Mouse (Mus musculus) bone marrow macrophage, adult 2 months (primary cell): ENCODE data around the gene Lrrc52. TPM values are rescaled to one million over a fixed set of nuclear protein-coding genes. Genes with fewer than 3 reads are reported as not detected.

Experiments
- H3K27ac ChIP-seq: 2 replicates; pipeline ENCODE4 v1.5.1; 2012; ENCODE audit warnings: low read depth, low read length; ENCODE audit not compliant: insufficient read depth
- H3K4me1 ChIP-seq: 2 replicates; pipeline ENCODE4 v1.6.1; 2012; ENCODE audit warnings: low read length; ENCODE audit not compliant: control insufficient read depth, insufficient read depth
- H3K4me3 ChIP-seq: 2 replicates; pipeline ENCODE4 v1.5.1; 2012; ENCODE audit warnings: mild to moderate bottlenecking, low read length, moderate library complexity; ENCODE audit not compliant: insufficient read depth
- CTCF ChIP-seq: IDR thresholded peaks from 2 replicates; pipeline ENCODE4 v1.5.1; 2012; ENCODE audit warnings: low read depth, mild to moderate bottlenecking, low read length, moderate library complexity
- POLR2A ChIP-seq: IDR thresholded peaks from 2 replicates; pipeline ENCODE4 v1.6.1; 2012; ENCODE audit warnings: mild to moderate bottlenecking, low read depth, low read length, borderline replicate concordance
- polyA plus RNA-seq: library from polyadenylated mRNA; stranded (reverse); fragments of >200 nt; gene quantifications from 2 replicates; pipeline ENCODE4 v1.2.4, GENCODE M21; 2012; ENCODE audit not compliant: missing spikeins, insufficient read depth, insufficient read length

Lrrc52 gene
- not detected in 2 replicates for polyA plus RNA-seq

DNA sequence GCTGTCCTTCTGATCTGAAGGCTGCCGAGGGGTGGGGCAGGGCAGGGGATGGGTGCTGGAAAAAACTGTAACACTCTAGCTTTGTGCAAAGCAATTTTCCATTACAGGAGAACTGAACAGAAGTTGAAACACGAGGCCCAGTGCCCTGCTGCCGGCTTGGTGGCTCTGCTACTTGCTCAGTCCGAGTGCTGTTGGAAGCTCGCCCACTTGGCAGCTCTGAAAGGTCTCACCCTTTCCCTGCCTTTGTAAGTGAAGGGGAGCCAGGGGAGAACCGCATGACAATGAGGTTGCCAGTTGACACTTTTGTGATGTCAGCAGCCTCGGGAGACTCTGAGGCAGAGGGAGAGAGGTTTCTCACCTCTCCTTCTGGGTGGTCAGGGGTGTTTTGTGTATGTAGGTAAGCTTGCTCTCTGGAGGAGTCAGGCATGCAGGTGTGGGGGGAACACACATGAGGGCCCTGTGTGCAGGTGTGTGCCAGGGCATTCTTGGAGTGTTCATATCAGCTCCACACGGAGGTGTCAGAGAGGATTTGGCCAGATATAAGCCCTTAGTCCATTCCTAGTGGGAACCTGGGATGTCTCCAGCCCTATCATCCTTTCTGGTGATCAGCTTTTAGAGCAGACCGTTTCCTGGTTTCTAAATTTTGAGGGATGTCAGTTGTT lies at the start of gene Lrrc52:
Gene Lrrc52 (minus strand): TSS at position 16 of the 662 bp plus-strand sequence.
- TF ChIP-seq POLR2A (no peak), CTCF (no peak)
- Histone ChIP-seq H3K4me3 (no peak within 1 kb of the TSS), H3K27ac (no peak within 1 kb of the TSS), H3K4me1 (no peaks in the 10 kb centered on the region)

DNA sequence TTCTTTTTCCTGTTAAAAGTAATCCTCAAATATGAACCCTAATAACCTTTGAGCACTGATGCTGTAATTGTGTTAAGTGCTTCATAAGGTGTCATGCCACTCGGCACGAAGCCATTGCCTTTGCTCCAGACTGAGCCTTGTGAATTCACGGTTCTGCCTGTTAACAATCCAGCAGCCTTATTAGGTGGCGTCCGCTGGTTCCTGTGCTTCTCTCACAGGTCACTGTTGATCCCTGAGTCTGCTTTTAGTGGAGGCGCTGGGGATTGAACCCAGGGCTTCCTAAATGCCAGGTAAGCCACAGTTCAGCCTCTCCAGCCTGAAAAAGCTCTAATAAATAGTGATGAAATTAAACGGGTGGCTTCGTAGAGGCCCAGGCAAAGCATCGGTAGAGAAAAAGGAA lies 45.0 kb upstream of the Lrrc52 start:
- Histone ChIP-seq H3K4me3 (no peak overlapping the region), H3K27ac (no peak overlapping the region), H3K4me1 (no peaks in the 10 kb centered on the region)
- no peak for TF ChIP-seq CTCF
- TF ChIP-seq POLR2A: no peak

- no peak overlapping the region for H3K4me3 ChIP-seq
- no peak overlapping the region for H3K27ac ChIP-seq
- TF ChIP-seq POLR2A: no peak
- TF ChIP-seq CTCF: no peak
- H3K4me1 ChIP-seq: no peaks in the 10 kb centered on the region
These were observed 39.5 kb upstream of the Lrrc52 start for GRCm38 (mm10) chr1:167506048-167506447.

- no peak overlapping the region for H3K4me3 ChIP-seq
- TF ChIP-seq CTCF (no peak), POLR2A (no peak)
- no peaks in the 10 kb centered on the region for H3K4me1 ChIP-seq
These were observed 38.8 kb upstream of the Lrrc52 start for GRCm38 (mm10) chr1:167505427-167505826.

DNA sequence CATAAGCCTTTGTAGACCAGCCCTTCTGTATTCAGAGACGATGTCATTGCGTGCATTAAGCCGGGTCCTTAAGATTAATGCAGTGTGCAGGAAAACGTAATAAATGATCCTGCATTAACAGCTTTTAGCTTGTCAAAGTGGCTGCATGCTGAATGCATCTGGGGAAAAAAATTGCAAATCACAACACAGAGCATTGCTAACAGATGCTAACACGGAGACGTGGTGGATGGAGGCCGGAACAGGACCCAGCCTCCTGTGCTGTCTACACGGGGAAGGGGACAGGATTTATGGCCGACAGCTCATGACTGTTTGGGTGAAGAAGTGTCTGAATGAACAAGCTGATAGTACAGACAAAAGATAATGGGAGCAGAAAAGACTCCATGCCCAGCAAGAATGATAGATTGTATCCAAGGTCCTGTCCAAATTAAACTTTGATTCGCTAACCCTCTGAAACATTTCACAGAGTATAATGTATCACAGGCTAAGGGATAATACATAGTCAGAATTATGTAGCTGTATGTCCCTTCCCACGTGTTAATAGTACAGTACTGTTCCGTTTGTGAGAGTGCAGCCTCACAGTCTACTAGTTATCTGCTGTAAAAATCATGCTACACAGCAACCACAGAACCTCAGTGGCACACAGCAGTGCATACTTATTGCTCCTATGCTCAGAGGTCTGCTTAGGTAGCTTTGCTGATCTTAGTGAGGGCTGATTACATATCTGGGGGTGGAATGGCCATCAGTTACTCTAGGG lies 32.7 kb upstream of the Lrrc52 start:
- H3K4me3 ChIP-seq: no peak overlapping the region
- no peak overlapping the region for H3K27ac ChIP-seq
- H3K4me1 ChIP-seq: no peaks in the 10 kb centered on the region
- TF ChIP-seq POLR2A: no peak
- no peak for TF ChIP-seq CTCF

More at GRCm38 (mm10) chr1:167505427-167505826, 38.8 kb upstream of the Lrrc52 start:
- H3K27ac ChIP-seq: no peak overlapping the region

DNA sequence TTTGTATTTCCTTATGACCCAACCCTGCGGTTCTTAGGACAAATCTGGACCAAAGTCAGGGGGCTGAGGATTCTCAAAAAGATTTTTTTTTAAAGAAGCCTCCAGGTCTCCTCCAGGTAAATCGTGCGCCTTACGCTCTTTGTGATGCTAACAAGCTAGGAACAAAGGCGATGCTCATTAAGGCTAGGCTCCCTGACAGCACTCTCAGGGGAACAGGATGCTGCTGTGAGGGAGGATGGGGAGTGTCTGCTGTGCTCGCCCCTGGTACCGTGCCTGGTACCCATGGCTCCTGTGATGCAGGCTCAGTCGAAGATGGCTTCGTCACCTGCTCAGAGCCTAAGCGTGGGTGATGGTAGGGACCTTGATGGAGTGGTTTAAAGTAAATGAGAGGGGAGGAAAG lies 31.4 kb upstream of the Lrrc52 start:
- no peak for TF ChIP-seq CTCF
- TF ChIP-seq POLR2A: no peak
- no peaks in the 10 kb centered on the region for H3K4me1 ChIP-seq
- no peak overlapping the region for H3K27ac ChIP-seq
- no peak overlapping the region for H3K4me3 ChIP-seq

GRCm38 (mm10) chr1:167497560-167497959 lies 31.0 kb upstream of the Lrrc52 start:
- no peak for TF ChIP-seq POLR2A
- no peak for TF ChIP-seq CTCF
- Histone ChIP-seq H3K4me3 (no peak overlapping the region), H3K4me1 (no peaks in the 10 kb centered on the region), H3K27ac (no peak overlapping the region)

GRCm38 (mm10) chr1:167491501-167491900 lies 24.9 kb upstream of the Lrrc52 start:
- Histone ChIP-seq H3K27ac (no peak overlapping the region), H3K4me3 (no peak overlapping the region), H3K4me1 (no peaks in the 10 kb centered on the region)
- TF ChIP-seq CTCF (no peak), POLR2A (no peak)

- Histone ChIP-seq H3K27ac (no peak overlapping the region), H3K4me1 (no peaks in the 10 kb centered on the region), H3K4me3 (no peak overlapping the region)
- TF ChIP-seq POLR2A (no peak), CTCF (no peak)
These were observed 21.4 kb upstream of the Lrrc52 start for GRCm38 (mm10) chr1:167487933-167488332.

- TF ChIP-seq CTCF (no peak), POLR2A (no peak)
- no peak overlapping the region for H3K27ac ChIP-seq
- no peaks in the 10 kb centered on the region for H3K4me1 ChIP-seq
- H3K4me3 ChIP-seq: no peak overlapping the region
These were observed 20.5 kb upstream of the Lrrc52 start for GRCm38 (mm10) chr1:167486959-167487680.
